Mouse (Mus musculus) hindbrain, embryonic 13.5 days (tissue): ENCODE results near the gene Slc7a9. TPM values are rescaled to one million over a fixed set of nuclear protein-coding genes. Genes with fewer than 3 reads are reported as not detected.

Experiments used
- ATAC-seq: fragments of 200-750 bp; cut with Nextera tagmentation; 2 replicates; pipeline ENCODE4 v1.8.0; 2017; ENCODE audit warnings: moderate TSS enrichment; ENCODE audit not compliant: low FRiP score
- H3K27ac ChIP-seq: fragments of 300-500 bp; sonication (generic); 2 replicates; pipeline ENCODE4 v1.5.1; 2015; ENCODE audit warnings: inconsistent platforms, mild to moderate bottlenecking, moderate library complexity
- H3K27me3 ChIP-seq: fragments of 300-500 bp; sonication (generic); 2 replicates; pipeline ENCODE4 v1.6.1; 2015; ENCODE audit warnings: mild to moderate bottlenecking, inconsistent platforms
- H3K36me3 ChIP-seq: fragments of 300-500 bp; sonication (generic); 2 replicates; pipeline ENCODE4 v1.6.1; 2015; ENCODE audit warnings: mild to moderate bottlenecking, inconsistent platforms
- H3K4me1 ChIP-seq: fragments of 300-500 bp; sonication (generic); replicated peaks from 2 replicates; pipeline ENCODE4 v1.6.1; 2015; ENCODE audit warnings: inconsistent platforms
- H3K4me2 ChIP-seq: fragments of 300-500 bp; sonication (generic); 2 replicates; pipeline ENCODE4 v1.6.1; 2015; ENCODE audit warnings: inconsistent platforms, mild to moderate bottlenecking, moderate library complexity
- H3K4me3 ChIP-seq: fragments of 300-500 bp; sonication (generic); 2 replicates; pipeline ENCODE4 v1.5.1; 2015; ENCODE audit warnings: mild to moderate bottlenecking, inconsistent platforms
- H3K9ac ChIP-seq: fragments of 300-500 bp; sonication (generic); 2 replicates; pipeline ENCODE4 v1.6.1; 2015; ENCODE audit warnings: mild to moderate bottlenecking, inconsistent platforms
- H3K9me3 ChIP-seq: fragments of 300-500 bp; sonication (generic); 2 replicates; pipeline ENCODE4 v1.6.1; 2016; ENCODE audit warnings: inconsistent platforms
- WGBS: fragments of 180-500 bp; shearing (Covaris S2); methylation state at CpG from one replicate; pipeline ENCODE4 v1.1.7; 2015; 5-methylcytosine and 5-hydroxymethylcytosine counted together
- polyA plus RNA-seq: library from polyadenylated mRNA; unstranded; fragments of >200 nt; fragmentation: Nextera tagmentation; extraction: Ambion mirVana; gene quantifications from 2 replicates; pipeline ENCODE4 v1.2.1, GENCODE M21; 2015

Slc7a9 gene
- polyA plus RNA-seq, result not detected in 2 replicates

GRCm38 (mm10) chr7:35447996-35448846 is at the start of gene Slc7a9:
Slc7a9 (plus strand) TSS chr7:35448796.
- H3K4me2 ChIP-seq, result no peak within 1 kb of the TSS
- WGBS, result 32% methylated on average over 15 of the region's 15 CpGs
- no peak within 1 kb of the TSS for H3K27ac ChIP-seq
- H3K9me3 ChIP-seq, result no peaks in the 10 kb centered on the region; the same call in 1 of the 2 replicates
- H3K36me3 ChIP-seq, result no peaks in the 10 kb centered on the region
- no peaks in the 10 kb centered on the region for H3K4me1 ChIP-seq
- H3K4me3 ChIP-seq, result no peak within 1 kb of the TSS
- H3K9ac ChIP-seq, result no peak within 1 kb of the TSS
- no peaks in the 10 kb centered on the region for H3K27me3 ChIP-seq
- no peak for ATAC-seq

- Histone ChIP-seq H3K4me3 (no peak overlapping the region), H3K36me3 (peaks cover 62% of the 10 kb centered on the region), H3K4me2 (no peak overlapping the region), H3K27me3 (no peaks in the 10 kb centered on the region), H3K9me3 (no peaks in the 10 kb centered on the region), H3K4me1 (peaks cover 13% of the 10 kb centered on the region), H3K9ac (no peak overlapping the region), H3K27ac (no peak overlapping the region)
- ATAC-seq, result no peak
- 88% methylated on average over 4 of the region's 4 CpGs for WGBS
Observed at GRCm38 (mm10) chr7:35401169-35401568, 47.4 kb upstream of the Slc7a9 start.

GRCm38 (mm10) chr7:35415226-35415625 is 33.4 kb upstream of the Slc7a9 start:
- Histone ChIP-seq H3K27ac (no peak overlapping the region), H3K4me1 (no peaks in the 10 kb centered on the region), H3K27me3 (no peaks in the 10 kb centered on the region), H3K36me3 (peaks cover 79% of the 10 kb centered on the region), H3K4me2 (no peak overlapping the region), H3K4me3 (no peak overlapping the region), H3K9ac (no peak overlapping the region), H3K9me3 (no peaks in the 10 kb centered on the region)
- 82% methylated on average over 5 of the region's 5 CpGs for WGBS
- ATAC-seq, result no peak

- Histone ChIP-seq H3K4me3 (no peak overlapping the region), H3K9me3 (no peaks in the 10 kb centered on the region), H3K4me2 (no peak overlapping the region), H3K4me1 (no peaks in the 10 kb centered on the region), H3K9ac (peak overlapping the region; percentile 43), H3K27me3 (no peaks in the 10 kb centered on the region), H3K27ac (no peak overlapping the region), H3K36me3 (peaks cover 78% of the 10 kb centered on the region)
- no peak for ATAC-seq
- 85% methylated on average over 9 of the region's 9 CpGs for WGBS
Observed at GRCm38 (mm10) chr7:35415801-35416653, 32.6 kb upstream of the Slc7a9 start.

GRCm38 (mm10) chr7:35416654-35416948 is 32.0 kb upstream of the Slc7a9 start:
- H3K27ac ChIP-seq, result no peak overlapping the region

GRCm38 (mm10) chr7:35423071-35423470 is 25.5 kb upstream of the Slc7a9 start:
- no peak overlapping the region for H3K4me3 ChIP-seq
- H3K36me3 ChIP-seq, result peaks cover 77% of the 10 kb centered on the region
- no peak overlapping the region for H3K4me2 ChIP-seq
- H3K9ac ChIP-seq, result no peak overlapping the region
- no peak overlapping the region for H3K27ac ChIP-seq
- ATAC-seq, result no peak
- WGBS, result 96% methylated on average over 10 of the region's 10 CpGs
- no peaks in the 10 kb centered on the region for H3K9me3 ChIP-seq
- H3K4me1 ChIP-seq, result no peaks in the 10 kb centered on the region
- no peaks in the 10 kb centered on the region for H3K27me3 ChIP-seq

More at GRCm38 (mm10) chr7:35416654-35416948, 32.0 kb upstream of the Slc7a9 start:
- ATAC-seq, result no peak
- no peaks in the 10 kb centered on the region for H3K27me3 ChIP-seq
- H3K36me3 ChIP-seq, result peaks cover 77% of the 10 kb centered on the region
- H3K9me3 ChIP-seq, result no peaks in the 10 kb centered on the region
- no peak overlapping the region for H3K9ac ChIP-seq
- 96% methylated on average over 5 of the region's 5 CpGs for WGBS
- H3K4me3 ChIP-seq, result no peak overlapping the region
- H3K4me1 ChIP-seq, result no peaks in the 10 kb centered on the region
- H3K4me2 ChIP-seq, result no peak overlapping the region

GRCm38 (mm10) chr7:35428146-35428545 is 20.4 kb upstream of the Slc7a9 start:
- H3K4me2 ChIP-seq, result no peak overlapping the region
- 94% methylated on average over 10 of the region's 10 CpGs for WGBS
- H3K9me3 ChIP-seq, result no peaks in the 10 kb centered on the region
- peaks cover 72% of the 10 kb centered on the region for H3K36me3 ChIP-seq
- no peak overlapping the region for H3K27ac ChIP-seq
- no peak overlapping the region for H3K4me3 ChIP-seq
- H3K9ac ChIP-seq, result no peak overlapping the region
- no peak for ATAC-seq
- no peaks in the 10 kb centered on the region for H3K27me3 ChIP-seq
- no peaks in the 10 kb centered on the region for H3K4me1 ChIP-seq

- H3K9me3 ChIP-seq, result no peaks in the 10 kb centered on the region
- H3K4me3 ChIP-seq, result no peak overlapping the region
- no peaks in the 10 kb centered on the region for H3K27me3 ChIP-seq
- 86% methylated on average over 9 of the region's 9 CpGs for WGBS
- H3K27ac ChIP-seq, result no peak overlapping the region
- no peaks in the 10 kb centered on the region for H3K4me1 ChIP-seq
- H3K36me3 ChIP-seq, result peaks cover 85% of the 10 kb centered on the region
- ATAC-seq, result no peak
- no peak overlapping the region for H3K4me2 ChIP-seq
- no peak overlapping the region for H3K9ac ChIP-seq
Observed at GRCm38 (mm10) chr7:35435266-35435665, 13.3 kb upstream of the Slc7a9 start.

GRCm38 (mm10) chr7:35447501-35447900 is 1.1 kb upstream of the Slc7a9 start:
- H3K4me3 ChIP-seq, result no peak overlapping the region
- no peak overlapping the region for H3K9ac ChIP-seq
- H3K4me1 ChIP-seq, result no peaks in the 10 kb centered on the region
- no peaks in the 10 kb centered on the region for H3K27me3 ChIP-seq
- WGBS, result 37% methylated on average over 4 of the region's 4 CpGs
- H3K4me2 ChIP-seq, result no peak overlapping the region
- H3K9me3 ChIP-seq, result no peaks in the 10 kb centered on the region; the same call in 1 of the 2 replicates
- no peak for ATAC-seq
- no peak overlapping the region for H3K27ac ChIP-seq
- no peaks in the 10 kb centered on the region for H3K36me3 ChIP-seq

- no peak overlapping the region for H3K4me3 ChIP-seq
- no peaks in the 10 kb centered on the region for H3K36me3 ChIP-seq
- WGBS, result 75% methylated on average over 7 of the region's 7 CpGs
- no peaks in the 10 kb centered on the region for H3K27me3 ChIP-seq
- H3K27ac ChIP-seq, result no peak overlapping the region
- H3K9me3 ChIP-seq, result no peaks in the 10 kb centered on the region
- ATAC-seq, result no peak
- no peak overlapping the region for H3K9ac ChIP-seq
- H3K4me1 ChIP-seq, result no peaks in the 10 kb centered on the region
- no peak overlapping the region for H3K4me2 ChIP-seq
Observed at GRCm38 (mm10) chr7:35448867-35449266, 271 bp downstream of the Slc7a9 start.

GRCm38 (mm10) chr7:35456091-35456814 is 7.7 kb downstream of the Slc7a9 start:
- no peaks in the 10 kb centered on the region for H3K9me3 ChIP-seq
- no peaks in the 10 kb centered on the region for H3K4me1 ChIP-seq
- no peak for ATAC-seq
- no peak overlapping the region for H3K4me3 ChIP-seq
- no peak overlapping the region for H3K4me2 ChIP-seq
- no peak overlapping the region for H3K27ac ChIP-seq
- WGBS, result 81% methylated on average over 4 of the region's 4 CpGs
- no peak overlapping the region for H3K9ac ChIP-seq
- no peaks in the 10 kb centered on the region for H3K36me3 ChIP-seq
- no peaks in the 10 kb centered on the region for H3K27me3 ChIP-seq

- Histone ChIP-seq H3K36me3 (no peaks in the 10 kb centered on the region), H3K27me3 (no peaks in the 10 kb centered on the region), H3K4me3 (no peak overlapping the region), H3K9me3 (no peaks in the 10 kb centered on the region), H3K4me1 (no peaks in the 10 kb centered on the region), H3K27ac (no peak overlapping the region), H3K4me2 (no peak overlapping the region), H3K9ac (no peak overlapping the region)
- 86% methylated on average over 4 of the region's 4 CpGs for WGBS
- ATAC-seq, result no peak
Observed at GRCm38 (mm10) chr7:35460971-35461370, 12.4 kb downstream of the Slc7a9 start.
